Mouse (Mus musculus) kidney, adult 2 months (tissue): ENCODE measurements around the gene Gm20425.

Experiments
- CTCF ChIP-seq: fragments of 200-500 bp; conservative IDR thresholded peaks from 2 replicates; pipeline ENCODE4 v1.5.1; 2011; ENCODE audit warnings: low read depth, mild to moderate bottlenecking, control low read depth, low read length, moderate library complexity, mixed read lengths; ENCODE audit not compliant: insufficient read depth, insufficient read length
- POLR2A ChIP-seq: fragments of 200-500 bp; IDR thresholded peaks from one replicate; pipeline ENCODE4 v1.6.1; 2011; ENCODE audit warnings: low read depth, low read length, control low read depth

GRCm38 (mm10) chr9:103233006-103233395 is 2.9 kb upstream of the Gm20425 start:
- TF ChIP-seq CTCF (no peak), POLR2A (no peak)
